Mouse (Mus musculus): ENCODE measurements at regions not wholly inside any gene's neighbourhood (a gene's known extent, or its start where the extent isn't known, plus 50 kb on each side); places are given as distances from the start of the nearest gene placed in this dataset.

- no peak overlapping the region for H3K27ac ChIP-seq (replicated peaks)
- H3K4me1 ChIP-seq, result no peaks in the 10 kb centered on the region
- no peak overlapping the region for H3K4me3 ChIP-seq
- H3K27me3 ChIP-seq, result no peaks in the 10 kb centered on the region
- H3K9ac ChIP-seq (replicated peaks), result no peak overlapping the region
- H3K4me2 ChIP-seq (replicated peaks), result no peak overlapping the region
- ATAC-seq (replicated peaks), result no peak
- H3K9me3 ChIP-seq, result no peaks in the 10 kb centered on the region
- WGBS, result 62% methylated on average over 6 of the region's 6 CpGs
- no peaks in the 10 kb centered on the region for H3K36me3 ChIP-seq
Observed at GRCm38 (mm10) chr8:5965403-5966015, 860.4 kb upstream of the Slc10a2 start.

- no peaks in the 10 kb centered on the region for H3K27me3 ChIP-seq
- no peaks in the 10 kb centered on the region for H3K36me3 ChIP-seq
- no peak overlapping the region for H3K9ac ChIP-seq (replicated peaks)
- WGBS, result 94% methylated on average over 1 of the region's 1 CpGs
- H3K4me3 ChIP-seq, result no peak overlapping the region
- no peaks in the 10 kb centered on the region for H3K9me3 ChIP-seq
- no peaks in the 10 kb centered on the region for H3K4me1 ChIP-seq
- ATAC-seq (replicated peaks), result no peak
- no peak overlapping the region for H3K4me2 ChIP-seq (replicated peaks)
- no peak overlapping the region for H3K27ac ChIP-seq (replicated peaks)
Observed at GRCm38 (mm10) chr8:5964299-5964698, 859.1 kb upstream of the Slc10a2 start.

DNA sequence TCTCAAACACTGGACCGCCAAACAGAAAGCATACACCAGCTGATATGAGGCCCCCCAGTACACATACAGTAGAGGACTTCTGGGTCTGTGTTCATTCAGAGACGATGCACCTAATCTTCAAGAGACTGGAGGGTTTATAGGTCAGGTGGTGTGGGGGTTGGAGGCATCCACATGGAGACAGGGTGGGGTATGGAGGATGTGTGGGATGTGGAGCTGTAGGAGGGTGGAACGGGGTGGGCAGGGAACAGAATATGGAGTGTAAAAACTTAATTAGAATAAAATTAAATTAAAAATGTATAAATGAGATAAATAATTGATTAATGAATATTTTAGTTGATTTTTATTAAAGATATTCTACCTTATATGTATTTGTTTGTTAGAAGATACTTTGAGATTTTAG, 832.9 kb upstream of the Slc10a2 start:
- Histone ChIP-seq H3K4me3 (no peak overlapping the region), H3K4me1 (no peaks in the 10 kb centered on the region), H3K9ac (replicated peaks) (no peak overlapping the region), H3K27me3 (no peaks in the 10 kb centered on the region), H3K27ac (replicated peaks) (no peak overlapping the region), H3K36me3 (no peaks in the 10 kb centered on the region), H3K9me3 (no peaks in the 10 kb centered on the region), H3K4me2 (replicated peaks) (no peak overlapping the region)
- ATAC-seq (replicated peaks), result no peak
- 87% methylated on average over 3 of the region's 3 CpGs for WGBS

DNA sequence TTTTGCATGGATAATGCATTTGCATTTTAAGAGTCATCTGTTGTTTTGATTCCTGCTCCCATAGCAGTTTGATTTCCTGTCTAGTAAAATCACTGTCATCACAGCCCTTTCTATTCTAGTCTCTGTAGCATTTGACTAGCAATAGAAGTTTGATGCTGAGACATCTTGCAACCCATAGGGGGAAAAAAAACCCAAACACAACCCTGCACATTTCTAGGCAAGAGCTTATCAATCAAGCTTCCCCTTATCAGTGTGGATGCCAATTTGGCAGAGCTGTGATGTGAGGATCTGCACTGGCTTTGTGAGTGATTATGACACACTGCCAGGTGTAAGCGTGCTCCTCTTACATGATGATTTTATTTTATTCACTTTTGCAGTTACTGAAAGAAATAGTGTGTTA, 813.0 kb upstream of the Slc10a2 start:
- Histone ChIP-seq H3K36me3 (no peaks in the 10 kb centered on the region), H3K27ac (replicated peaks) (peak overlapping the region; percentile 31; the same call in 1 of the 2 replicates), H3K27me3 (no peaks in the 10 kb centered on the region), H3K9ac (replicated peaks) (no peak overlapping the region), H3K9me3 (no peaks in the 10 kb centered on the region), H3K4me3 (no peak overlapping the region), H3K4me2 (replicated peaks) (no peak overlapping the region), H3K4me1 (0 out of 2 replicates have a peak, but pooled peaks cover 2% of the 10 kb centered on the region)
- ATAC-seq (replicated peaks), result peak; percentile 95
- WGBS, result 40% methylated on average over 1 of the region's 1 CpGs
